Mouse (Mus musculus) c-Kit-positive CD71-positive TER-119-positive erythroid progenitor cells, embryonic 14.5 days (primary cell): ENCODE data around the gene Zswim4.

Experiments
- DNase-seq: peaks from one replicate; pipeline ENCODE4 v3.0.0-alpha.2; 2013; ENCODE audit warnings: low spot score

Gene Zswim4

DNA sequence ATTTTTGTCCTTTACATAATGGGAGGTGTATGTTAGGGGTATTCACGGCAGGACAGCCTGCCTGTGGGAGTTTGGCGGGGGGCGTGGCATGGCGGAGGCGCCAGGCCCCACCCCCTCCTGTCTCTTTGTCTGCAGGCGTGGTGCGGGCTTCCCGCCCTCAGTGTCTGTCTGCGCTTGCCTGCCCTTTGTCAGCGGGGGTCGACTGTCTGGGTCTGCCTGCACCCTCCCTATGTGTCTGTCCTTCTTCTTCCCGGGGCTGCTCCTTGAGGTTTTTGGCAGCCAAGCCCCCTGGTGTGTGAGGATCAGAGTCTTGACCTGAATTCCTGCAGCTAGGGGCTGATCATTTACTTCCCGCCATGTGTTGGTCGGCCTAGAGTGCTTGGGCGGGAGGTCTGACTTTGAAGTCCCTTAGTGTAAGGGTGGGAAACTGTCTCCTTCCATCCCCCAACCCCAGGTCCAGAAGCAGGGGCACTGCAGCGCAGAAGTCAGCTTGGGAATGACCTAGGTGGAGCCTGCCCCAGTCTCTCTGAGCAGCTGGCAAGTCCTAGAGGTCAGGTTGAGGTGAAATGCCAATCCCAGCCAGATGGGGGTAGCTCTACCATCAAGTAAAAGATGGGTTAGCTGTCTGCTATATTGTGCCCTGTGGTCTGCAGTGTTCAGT, 56.2 kb downstream of the Zswim4 start:
- no peak for DNase-seq

- DNase-seq, result no peak
Observed at GRCm38 (mm10) chr8:84179946-84180345, 56.9 kb downstream of the Zswim4 start.

- DNase-seq, result no peak
Observed at GRCm38 (mm10) chr8:84178592-84178991, 58.3 kb downstream of the Zswim4 start.

DNA sequence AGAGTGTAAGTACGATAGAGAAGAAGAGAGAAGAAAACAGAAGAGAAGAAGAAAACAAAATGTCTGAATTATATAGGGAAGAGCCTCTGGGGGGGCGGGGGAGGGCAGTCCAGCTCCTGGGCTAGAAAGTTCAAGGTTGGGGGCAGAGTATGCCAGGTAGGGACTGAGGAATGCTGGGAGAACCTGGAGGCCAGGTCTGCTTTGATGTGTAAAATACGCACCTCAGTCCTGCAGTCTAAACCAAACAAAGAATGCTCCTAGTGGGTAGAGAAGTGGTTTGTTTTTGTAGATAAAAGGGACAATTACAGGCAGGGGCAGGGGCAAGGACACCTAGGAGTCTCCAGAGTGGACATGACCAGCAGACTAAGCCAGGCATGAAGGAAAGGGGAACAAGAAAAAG, 59.5 kb downstream of the Zswim4 start:
- DNase-seq, result no peak

GRCm38 (mm10) chr8:84176560-84176959, 60.3 kb downstream of the Zswim4 start:
- DNase-seq, result no peak

DNA sequence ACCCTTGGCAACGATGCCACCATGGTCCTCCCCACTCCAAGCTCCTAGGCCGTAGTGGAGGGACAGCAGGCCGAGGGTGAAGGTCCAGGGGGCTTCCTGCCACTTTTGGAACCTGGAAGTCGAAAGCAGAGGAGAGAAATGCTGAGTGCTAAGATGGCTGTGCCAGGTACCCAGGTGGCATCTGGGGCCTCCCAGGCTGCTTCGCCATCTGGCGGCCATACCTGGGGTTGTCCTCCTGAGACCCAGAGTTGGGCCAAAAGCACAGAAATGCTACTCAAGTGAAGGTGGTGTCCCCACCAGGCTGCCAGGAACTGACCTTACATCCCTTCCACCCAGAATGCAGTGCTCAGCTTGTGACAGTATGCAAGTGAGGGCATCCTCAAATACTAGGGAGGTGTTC, 63.0 kb downstream of the Zswim4 start:
- no peak for DNase-seq

DNA sequence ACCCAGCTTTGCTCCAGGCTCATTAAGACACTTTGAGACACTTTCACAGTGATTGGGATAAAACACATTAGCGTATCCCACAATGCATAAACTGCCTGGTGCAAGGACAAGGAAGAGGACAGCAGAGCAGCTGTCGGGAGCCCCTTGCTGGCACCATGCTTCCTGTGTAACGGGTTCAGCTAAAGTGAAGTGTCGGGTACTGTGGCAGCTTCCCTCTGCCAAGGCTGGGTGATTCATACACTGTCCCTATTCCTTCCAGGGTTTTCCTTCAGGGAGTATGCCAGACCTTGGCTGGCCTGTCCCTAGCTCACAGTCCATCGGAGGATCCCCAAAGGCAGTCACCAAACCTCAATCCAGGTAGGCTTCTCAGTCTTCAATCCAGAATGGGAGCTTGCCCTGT, 66.8 kb downstream of the Zswim4 start:
- no peak for DNase-seq

- no peak for DNase-seq
Observed at GRCm38 (mm10) chr8:84167696-84168095, 69.2 kb downstream of the Zswim4 start.
